Mouse (Mus musculus) splenic B cell, adult 2 months (primary cell): ENCODE measurements at regions not wholly inside any gene's neighbourhood (a gene's known extent, or its start where the extent isn't known, plus 50 kb on each side); places are given as distances from the start of the nearest gene placed in this dataset.

ENCODE experiments used
- DNase-seq: peaks from one replicate; pipeline ENCODE4 v3.0.0-alpha.2; 2011; ENCODE audit warnings: low read depth, low spot score
- H3K27me3 ChIP-seq: 2 replicates; pipeline ENCODE4 v1.6.1; 2012; ENCODE audit warnings: mild to moderate bottlenecking, low read length, moderate library complexity, mixed read lengths; ENCODE audit not compliant: control insufficient read depth, poor library complexity, insufficient read depth, severe bottlenecking
- H3K36me3 ChIP-seq: 2 replicates; pipeline ENCODE4 v1.6.1; 2012; ENCODE audit warnings: mild to moderate bottlenecking, low read length, moderate library complexity, mixed read lengths; ENCODE audit not compliant: control insufficient read depth, poor library complexity, insufficient read depth, severe bottlenecking

GRCm38 (mm10) chr1:23656718-23657117, 104.8 kb upstream of the B3gat2 start:
- H3K36me3 ChIP-seq = no peaks in the 10 kb centered on the region
- H3K27me3 ChIP-seq = no peaks in the 10 kb centered on the region
- DNase-seq = no peak

GRCm38 (mm10) chr1:23670514-23670913, 91.0 kb upstream of the B3gat2 start:
- Histone ChIP-seq H3K36me3 (no peaks in the 10 kb centered on the region), H3K27me3 (no peaks in the 10 kb centered on the region)
- DNase-seq = no peak

DNA sequence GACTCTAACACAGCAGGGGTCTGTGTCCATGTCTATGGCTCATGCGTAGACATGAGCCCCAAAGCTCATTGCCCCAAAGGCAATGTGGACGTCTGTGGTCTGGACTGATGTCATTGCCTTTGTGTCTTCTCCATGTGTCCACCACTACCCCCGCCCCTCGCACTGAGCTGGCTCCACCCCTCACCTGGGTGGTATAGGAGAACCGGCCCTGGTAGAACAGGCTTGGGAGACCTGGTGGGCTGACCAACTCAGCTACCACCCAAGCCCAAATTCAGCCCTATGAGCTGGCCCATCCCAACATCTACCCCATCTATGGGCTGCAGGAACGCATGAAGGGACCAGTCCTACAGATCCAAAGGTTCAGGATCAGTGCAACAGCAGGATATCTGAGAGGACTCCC, 87.2 kb upstream of the B3gat2 start:
- H3K36me3 ChIP-seq = no peaks in the 10 kb centered on the region
- no peaks in the 10 kb centered on the region for H3K27me3 ChIP-seq
- no peak for DNase-seq

- H3K36me3 ChIP-seq = no peaks in the 10 kb centered on the region
- DNase-seq = no peak
- no peaks in the 10 kb centered on the region for H3K27me3 ChIP-seq
These were observed 85.3 kb upstream of the B3gat2 start for GRCm38 (mm10) chr1:23676301-23676700.

- no peak for DNase-seq
- H3K27me3 ChIP-seq = no peaks in the 10 kb centered on the region
- H3K36me3 ChIP-seq = no peaks in the 10 kb centered on the region
These were observed 72.2 kb upstream of the B3gat2 start for GRCm38 (mm10) chr1:23689398-23689797.

DNA sequence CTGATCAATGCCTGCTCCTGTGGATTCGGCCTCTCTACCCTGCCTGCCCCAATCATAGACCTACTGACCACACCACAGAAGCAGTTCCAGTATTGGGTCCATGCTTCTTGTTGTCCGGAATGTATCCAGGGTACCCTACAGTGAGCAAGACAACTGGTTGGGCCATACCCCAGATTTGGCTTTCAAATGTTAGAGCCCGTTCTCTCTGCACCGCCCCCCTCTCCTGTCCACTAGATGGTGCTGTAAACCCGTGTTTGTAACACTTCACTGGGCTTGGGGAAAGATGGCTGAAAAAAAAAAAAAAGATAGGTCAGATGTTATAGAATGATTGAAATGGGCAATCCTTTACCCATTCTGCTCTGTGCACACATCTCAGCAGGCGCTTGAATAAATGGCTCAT, 56.1 kb upstream of the B3gat2 start:
- Histone ChIP-seq H3K27me3 (no peaks in the 10 kb centered on the region), H3K36me3 (no peaks in the 10 kb centered on the region)
- DNase-seq = peak; percentile 86

- no peak for DNase-seq
- Histone ChIP-seq H3K27me3 (no peaks in the 10 kb centered on the region), H3K36me3 (no peaks in the 10 kb centered on the region)
These were observed 55.1 kb upstream of the B3gat2 start for GRCm38 (mm10) chr1:23706450-23706849.
